Mouse (Mus musculus) 3T3-L1 (cell line): Measurements from ENCODE around the gene Samd4.

Experiments
- DNase-seq: peaks from one replicate; pipeline ENCODE4 v3.0.0-alpha.2; 2015; ENCODE audit warnings: low read depth, low spot score

Gene Samd4

GRCm38 (mm10) chr14:46882431-46883067, at the start of gene Samd4:
TSS of gene Samd4 (plus strand) at chr14:46882854.
- peak; percentile 75 for DNase-seq

GRCm38 (mm10) chr14:46839326-46839725, 43.3 kb upstream of the Samd4 start:
- DNase-seq, result no peak

- no peak for DNase-seq
Measured at GRCm38 (mm10) chr14:46845706-46846105, 36.9 kb upstream of the Samd4 start.

- no peak for DNase-seq
Measured at GRCm38 (mm10) chr14:46848063-46848590, 34.5 kb upstream of the Samd4 start.

GRCm38 (mm10) chr14:46848736-46849135, 33.9 kb upstream of the Samd4 start:
- DNase-seq, result no peak

DNA sequence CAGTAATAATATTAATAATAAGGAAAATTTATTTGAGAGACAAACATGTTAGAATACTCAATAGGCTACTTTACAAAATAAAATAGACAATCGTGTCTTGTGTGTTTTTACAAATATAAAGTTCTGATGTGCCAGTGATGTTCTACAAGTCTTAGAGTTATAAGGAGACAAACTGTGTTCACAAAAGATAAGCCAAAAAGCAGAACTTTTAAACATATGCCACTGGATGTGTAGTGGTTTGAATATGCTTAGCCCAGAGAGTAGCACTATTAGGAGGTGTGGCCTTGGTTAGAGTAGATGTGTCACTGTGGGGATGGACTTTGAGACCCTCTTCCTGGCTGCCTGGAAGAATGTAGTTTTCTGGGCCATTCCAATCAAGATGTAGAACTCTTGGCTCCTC, 32.9 kb upstream of the Samd4 start:
- no peak for DNase-seq

GRCm38 (mm10) chr14:46853677-46854076, 29.0 kb upstream of the Samd4 start:
- no peak for DNase-seq

GRCm38 (mm10) chr14:46862922-46863321, 19.7 kb upstream of the Samd4 start:
- no peak for DNase-seq

- peak; percentile 65 for DNase-seq
Measured at GRCm38 (mm10) chr14:46880935-46881334, 1.7 kb upstream of the Samd4 start.

GRCm38 (mm10) chr14:46881581-46882430, 848 bp upstream of the Samd4 start:
- peak; percentile 44 for DNase-seq

GRCm38 (mm10) chr14:46883068-46883870, 615 bp downstream of the Samd4 start:
- DNase-seq, result peak; percentile 61

- peak; percentile 54 for DNase-seq
Measured at GRCm38 (mm10) chr14:46883871-46884441, 1.3 kb downstream of the Samd4 start.

GRCm38 (mm10) chr14:46884701-46885428, 2.2 kb downstream of the Samd4 start:
- peak; percentile 56 for DNase-seq

DNA sequence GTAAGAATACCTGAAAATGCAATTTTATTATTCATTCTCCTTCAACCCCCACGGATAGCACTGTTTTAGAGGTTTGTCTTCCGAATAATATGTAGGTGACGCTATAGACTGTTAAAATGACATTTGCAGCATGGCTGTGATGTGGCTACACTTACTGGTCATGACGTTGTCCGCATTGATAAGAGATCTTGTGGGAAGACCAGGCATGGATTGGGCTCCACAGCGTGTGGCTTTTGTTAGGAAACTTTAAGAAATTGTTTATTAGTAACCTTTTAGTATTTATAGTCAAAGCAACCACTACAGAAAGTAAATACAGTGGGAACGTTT, 2.7 kb downstream of the Samd4 start:
- no peak for DNase-seq

DNA sequence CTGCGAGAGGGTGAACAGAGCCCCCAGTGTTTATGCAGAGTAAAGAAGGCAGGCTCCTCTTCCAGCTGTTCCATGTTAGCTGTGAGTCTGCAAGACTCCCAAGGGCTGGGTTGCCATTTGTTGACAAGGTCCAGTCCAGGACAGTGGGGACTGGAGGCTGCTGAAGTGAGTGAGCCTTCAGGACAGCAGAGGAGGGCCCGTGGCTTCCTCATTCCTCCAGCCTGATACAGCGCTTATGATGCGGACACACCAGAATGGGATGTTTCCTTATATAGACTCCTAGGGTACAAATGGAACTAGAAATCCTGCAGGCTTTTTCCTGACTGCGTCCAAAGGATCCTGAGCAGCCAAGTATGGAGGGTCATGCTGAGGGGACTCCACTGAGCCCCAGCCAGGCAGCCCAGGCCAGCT, 3.2 kb downstream of the Samd4 start:
- DNase-seq, result peak; percentile 64

DNA sequence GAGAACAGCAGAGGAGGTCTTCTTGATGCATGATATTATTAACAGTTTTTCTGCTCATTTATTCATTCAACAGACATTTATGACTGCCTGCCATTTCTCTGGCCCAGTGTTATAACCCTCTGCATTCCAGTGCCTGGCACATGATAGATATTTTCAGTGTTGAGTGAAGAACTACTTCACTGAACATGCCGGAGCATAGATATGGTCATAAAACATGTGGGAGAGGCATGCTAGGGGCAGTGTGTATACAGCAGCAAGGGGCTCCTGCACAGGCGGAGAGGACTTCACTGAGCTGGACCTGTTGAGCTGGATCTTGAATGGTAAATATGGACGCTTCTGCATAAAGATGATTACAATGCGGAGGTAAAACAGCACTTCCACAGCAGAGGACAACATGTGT, 6.4 kb downstream of the Samd4 start:
- no peak for DNase-seq

- no peak for DNase-seq
Measured at GRCm38 (mm10) chr14:46893961-46894360, 11.3 kb downstream of the Samd4 start.

DNA sequence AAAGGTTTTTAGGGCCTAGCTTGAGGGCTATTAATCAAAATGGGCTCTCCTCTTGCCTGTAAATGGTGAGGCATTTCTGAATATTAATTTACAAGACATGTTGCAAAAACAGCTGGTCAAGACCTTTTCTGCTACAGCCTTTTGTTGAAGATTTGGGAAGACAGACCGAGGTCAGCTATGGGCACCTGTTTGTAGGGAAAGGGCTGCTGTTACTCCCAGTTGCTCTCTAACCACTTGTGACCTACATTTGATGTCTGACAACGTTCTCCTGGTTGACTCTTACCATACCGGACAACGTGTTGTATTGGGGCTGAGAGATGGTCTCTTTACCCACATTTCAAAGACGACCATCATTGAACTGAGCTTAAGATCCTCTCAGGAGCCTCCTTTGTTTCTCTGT, 15.3 kb downstream of the Samd4 start:
- DNase-seq, result no peak

DNA sequence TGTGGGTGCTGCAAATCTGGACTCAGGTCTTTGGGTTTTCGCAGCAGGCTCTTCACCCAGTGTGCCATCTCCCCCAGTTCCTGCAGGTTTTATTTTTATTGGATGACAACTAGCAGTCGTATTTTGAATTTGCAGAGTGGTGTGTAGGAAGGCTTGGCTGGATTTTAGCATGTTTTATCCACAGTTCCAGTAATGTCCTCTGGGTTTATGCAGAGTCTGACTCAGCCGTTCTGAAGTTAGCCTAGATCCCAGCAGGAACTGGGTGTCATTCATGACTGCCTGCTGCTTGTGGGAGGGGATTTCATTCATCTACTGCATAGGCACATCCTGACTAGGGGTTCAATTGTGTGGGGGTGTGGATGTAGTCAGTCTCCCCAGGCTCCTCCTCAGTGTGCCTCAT, 16.0 kb downstream of the Samd4 start:
- DNase-seq, result peak; percentile 35

GRCm38 (mm10) chr14:46902498-46903087, 19.9 kb downstream of the Samd4 start:
- DNase-seq, result no peak

- DNase-seq, result no peak
Measured at GRCm38 (mm10) chr14:46904276-46904675, 21.6 kb downstream of the Samd4 start.
